Mouse (Mus musculus) liver, adult 10 weeks (tissue): ENCODE results near the gene Btbd35f1. TPM values are rescaled to one million over a fixed set of nuclear protein-coding genes. Genes with fewer than 3 reads are reported as not detected.

Experiments
- polyA plus RNA-seq: library from polyadenylated mRNA; stranded (reverse); fragments of 350-450 nt; fragmentation: Illumina TruSeq; extraction: RNeasy Lipid Tissue Mini Kit (QIAGEN cat#74804); gene quantifications from one replicate; pipeline ENCODE4 v1.2.3, GENCODE M21; 2014; ENCODE audit warnings: low read depth, low replicate concordance

Gene Btbd35f1
- polyA plus RNA-seq: not detected

DNA sequence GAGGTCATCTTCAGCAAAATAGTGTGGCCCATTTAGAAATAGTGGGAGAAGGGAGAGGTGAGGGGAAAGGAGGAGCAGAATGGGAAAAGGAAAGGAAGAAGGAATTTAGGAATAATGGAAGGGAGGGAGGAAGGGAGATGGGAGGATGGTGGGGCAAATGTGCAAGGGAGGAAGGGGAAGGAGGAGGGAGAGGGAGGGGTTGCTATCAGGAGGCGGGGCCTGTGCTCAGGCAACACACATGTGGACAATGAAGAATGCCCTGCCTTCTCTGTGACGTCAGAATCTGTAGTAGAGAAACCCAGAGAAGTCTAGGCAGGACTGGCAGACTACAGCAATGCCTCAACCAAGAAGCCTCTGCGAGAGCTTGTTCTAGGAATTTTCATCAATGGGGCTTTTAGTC lies at the start of gene Btbd35f1:
Gene Btbd35f1 (plus strand): TSS at position 301 of the 400 bp plus-strand sequence.

Other genes starting within 250 kb of the Btbd35f1 start
- not detected for gene Gm5926, start 90.7 kb downstream of the Btbd35f1 start, polyA plus RNA-seq
- not detected for gene Btbd35f21, start 166.1 kb downstream of the Btbd35f1 start, polyA plus RNA-seq